Mouse (Mus musculus) T-helper 2 cell (primary cell): ENCODE measurements at regions not wholly inside any gene's neighbourhood (a gene's known extent, or its start where the extent isn't known, plus 50 kb on each side); places are given as distances from the start of the nearest gene placed in this dataset.

Source experiments
- in situ Hi-C: fragments of 300-600 bp; cut with MboI, MseI; formaldehyde crosslinking; loops from one replicate; pipeline ENCODE4 v1.15.1; 2025; ENCODE audit warnings: high pct_unique_total_duplicates

DNA sequence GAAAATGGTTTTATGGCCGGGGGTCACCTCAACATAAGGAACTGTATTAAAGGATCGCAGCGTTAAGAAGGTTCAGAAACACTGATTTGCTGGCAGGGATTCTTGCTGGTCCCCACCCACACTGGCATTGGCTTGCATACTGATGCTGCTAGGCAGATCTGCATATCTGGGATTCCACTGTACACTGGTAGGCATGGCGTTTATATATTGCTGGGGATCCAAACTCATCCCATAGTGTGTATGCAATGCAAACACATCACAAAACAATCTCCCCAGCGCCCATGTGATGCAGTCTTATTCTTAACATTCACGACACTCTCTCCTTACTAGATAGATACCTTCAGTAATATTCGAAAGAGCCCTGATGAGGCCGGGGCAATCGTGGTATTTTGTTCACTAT is 105.0 kb downstream of the Dyrk2 start:
- in situ Hi-C loops = no loop called here

DNA sequence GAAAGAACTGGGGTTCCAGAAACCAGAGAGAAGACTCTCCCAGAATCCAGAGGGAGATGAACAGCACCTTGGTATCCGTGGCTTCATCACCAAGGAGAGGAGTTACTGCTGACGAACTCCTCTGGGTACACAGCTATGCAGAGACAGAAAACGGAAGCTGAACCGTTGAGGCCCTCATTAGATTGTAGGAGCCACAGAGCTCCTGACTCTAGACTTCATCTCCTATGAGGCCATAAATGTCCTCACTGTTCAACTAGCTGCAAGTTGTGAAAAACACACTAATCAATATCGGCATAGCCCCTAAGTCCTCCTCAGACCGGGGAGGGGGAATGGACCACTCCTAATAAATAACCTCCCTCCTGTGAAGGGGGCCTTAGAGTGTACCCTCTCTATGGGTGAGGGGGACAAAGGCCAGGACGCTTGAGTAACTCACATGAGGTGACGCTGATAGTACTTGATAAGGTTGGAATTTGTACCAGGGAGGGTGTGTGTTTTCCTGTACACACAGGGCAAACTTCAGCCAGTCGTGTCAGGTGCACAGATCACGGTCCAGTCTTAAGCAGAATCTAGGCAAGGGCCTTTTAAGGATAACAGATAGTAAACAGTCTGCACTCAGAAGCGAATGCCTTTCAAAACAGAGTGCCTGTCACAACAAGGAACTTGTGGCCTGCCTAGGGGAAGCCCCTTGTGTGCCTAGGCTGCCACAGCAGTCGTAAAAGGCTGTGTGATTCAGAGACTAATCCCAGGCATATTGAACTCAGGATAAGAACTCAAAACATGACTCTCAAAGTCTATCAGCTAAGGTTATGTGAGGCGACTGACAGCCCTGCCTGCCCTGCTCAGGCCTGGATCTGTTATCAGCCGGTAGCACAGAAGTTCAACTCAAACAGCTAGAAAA is 104.2 kb downstream of the Dyrk2 start:
- in situ Hi-C loops = no loop called here

DNA sequence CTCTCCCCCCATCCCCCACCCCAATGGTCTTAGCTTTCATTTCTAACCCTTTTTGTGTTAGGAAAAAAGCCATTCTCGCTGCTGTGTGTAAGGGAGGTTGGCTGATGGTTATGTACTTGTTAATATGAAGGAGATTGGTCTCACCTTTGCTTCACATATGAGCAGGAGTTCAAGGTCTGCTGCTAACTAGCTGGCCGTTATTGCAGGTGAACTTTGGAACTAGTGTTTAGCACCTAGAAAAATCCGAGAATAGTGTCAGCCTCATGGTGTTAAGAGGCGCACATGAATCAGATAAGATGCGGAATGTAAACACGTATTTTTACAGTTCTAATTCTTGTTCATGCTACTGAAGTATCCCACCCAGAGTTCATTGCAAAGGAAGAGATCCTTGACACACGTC is 103.2 kb downstream of the Dyrk2 start:
- in situ Hi-C loops = no loop called here

DNA sequence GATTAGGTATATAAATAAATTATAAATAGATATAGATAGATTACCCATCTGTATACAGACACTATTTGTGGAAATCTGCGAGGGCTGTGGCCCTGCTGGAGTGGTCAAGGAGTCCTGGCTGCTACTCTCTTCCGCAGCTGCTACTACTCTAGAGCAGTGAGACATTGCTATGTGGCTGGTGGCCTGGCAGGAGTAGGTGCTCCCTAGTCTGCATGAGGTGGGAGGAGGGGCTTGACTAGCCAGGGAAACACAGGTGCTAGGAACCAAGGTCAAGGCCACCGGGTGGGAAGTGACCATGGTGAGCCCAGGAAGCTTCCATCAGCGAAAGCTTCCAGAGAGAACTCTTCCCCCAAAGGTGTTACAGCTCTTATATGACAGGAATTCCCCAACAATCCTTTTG is 100.3 kb downstream of the Dyrk2 start:
- in situ Hi-C loops = no loop called here

DNA sequence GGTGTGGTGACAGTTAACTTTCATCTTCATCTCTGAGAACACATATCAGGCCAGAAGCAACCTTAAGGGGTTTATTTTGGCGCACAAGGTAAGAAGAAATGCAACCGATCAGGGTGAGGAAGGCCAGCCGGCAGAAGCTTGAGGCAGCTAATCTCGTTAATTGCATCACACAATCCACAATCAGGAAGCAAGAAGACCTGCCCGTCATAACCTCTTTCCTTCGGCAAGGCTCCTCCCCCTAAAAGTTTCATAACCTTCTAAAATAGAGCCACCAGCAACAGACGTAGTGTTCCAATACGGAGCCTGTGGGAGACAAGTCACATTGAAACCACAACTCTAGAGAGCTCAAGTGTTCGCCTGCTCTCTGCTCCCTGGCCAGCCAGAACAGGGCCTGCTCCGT is 91.4 kb downstream of the Dyrk2 start:
- in situ Hi-C loops = no loop called here

DNA sequence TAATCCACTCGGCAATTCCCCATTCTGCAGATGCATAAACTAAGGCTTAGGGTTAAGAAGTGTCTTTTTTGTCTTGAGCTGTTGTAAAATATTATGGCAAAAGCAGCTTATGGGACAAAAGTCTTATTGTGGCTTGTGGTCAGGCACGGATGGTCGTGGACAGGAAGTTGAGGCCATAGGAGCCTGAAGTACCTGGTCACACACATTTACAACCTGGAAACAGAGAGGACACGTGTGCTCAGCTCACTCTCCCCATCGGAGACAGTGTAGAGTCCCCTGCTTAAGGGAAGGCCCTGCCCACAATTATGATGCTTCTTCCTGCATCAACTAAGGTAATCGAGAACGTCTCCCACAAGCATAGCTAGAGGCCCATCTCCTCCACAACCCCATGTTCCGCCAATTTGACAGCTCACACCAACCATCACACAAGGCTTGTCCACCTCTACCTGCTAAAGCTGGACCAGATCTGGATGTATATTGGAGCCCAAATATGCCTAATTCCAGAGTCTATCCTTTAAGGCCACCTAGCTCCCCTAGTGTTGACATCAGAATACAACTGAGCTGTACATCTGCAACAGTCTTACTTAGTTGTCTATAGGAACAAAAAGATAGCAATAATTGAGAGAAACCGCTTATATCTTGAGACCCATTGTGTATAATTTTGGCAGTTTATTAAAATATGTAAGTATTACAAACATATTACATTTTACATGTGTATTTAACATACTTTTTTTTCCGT is 89.0 kb downstream of the Dyrk2 start:
- in situ Hi-C loops = no loop called here

DNA sequence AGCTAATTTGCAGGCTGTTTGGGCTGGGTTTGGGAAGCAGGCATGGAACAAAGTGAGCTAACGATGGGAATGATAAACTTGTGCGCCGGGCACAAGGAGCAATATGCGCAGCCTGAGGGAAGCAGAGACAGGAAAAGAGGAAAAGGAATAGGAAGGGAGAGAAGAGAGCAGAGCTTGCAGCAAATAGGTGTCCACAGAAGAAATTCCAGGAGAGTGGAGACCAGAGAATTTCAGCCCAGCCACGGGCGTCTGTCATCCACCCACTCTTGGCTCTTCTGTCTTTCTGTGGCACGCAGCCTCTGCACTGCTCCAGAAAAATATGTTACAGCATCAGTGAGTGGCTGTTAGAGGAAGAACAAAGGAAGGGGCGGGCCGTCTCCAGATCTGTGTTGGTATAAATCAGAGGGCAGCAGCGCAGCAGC is 88.2 kb downstream of the Dyrk2 start:
- in situ Hi-C loops = no loop called here

DNA sequence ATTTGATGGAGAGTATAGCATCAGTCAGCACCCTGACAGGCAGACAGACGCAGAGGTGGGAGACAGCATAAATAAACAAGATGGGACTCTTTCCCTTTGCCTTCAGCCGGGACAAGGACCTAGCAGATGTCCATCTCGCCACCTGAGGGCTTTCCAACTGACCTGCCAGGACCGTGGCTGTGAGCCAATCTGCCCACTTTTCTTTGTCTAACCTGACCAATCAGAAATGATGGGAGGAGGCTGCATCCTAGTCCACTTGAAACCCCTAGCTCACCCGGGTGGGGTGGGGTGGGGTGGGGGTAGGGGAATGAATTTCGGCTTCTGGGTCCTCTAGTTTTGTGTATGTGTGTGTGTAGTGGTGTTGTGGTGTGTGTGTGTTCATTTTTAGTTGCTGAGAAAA is 87.4 kb downstream of the Dyrk2 start:
- in situ Hi-C loops = no loop called here

DNA sequence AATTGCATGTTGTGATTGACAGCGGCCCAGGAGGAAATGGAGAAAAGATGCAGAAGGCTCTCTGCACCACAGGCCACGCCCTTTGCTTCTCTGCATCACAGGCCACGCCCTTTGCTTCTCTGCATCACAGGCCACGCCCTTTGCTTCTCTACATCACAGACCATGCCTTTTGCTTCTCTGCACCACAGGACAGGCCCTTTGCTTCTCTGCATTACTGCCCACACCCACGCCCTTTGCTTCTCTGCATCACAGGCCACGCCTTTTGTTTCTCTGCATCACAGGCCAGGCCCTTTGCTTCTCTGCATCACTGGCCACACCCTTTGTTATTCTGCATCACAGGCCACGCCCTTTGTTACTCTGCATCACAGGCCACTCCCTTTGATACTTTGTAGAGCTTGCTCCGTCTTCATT is 82.7 kb downstream of the Dyrk2 start:
- in situ Hi-C loops = no loop called here

DNA sequence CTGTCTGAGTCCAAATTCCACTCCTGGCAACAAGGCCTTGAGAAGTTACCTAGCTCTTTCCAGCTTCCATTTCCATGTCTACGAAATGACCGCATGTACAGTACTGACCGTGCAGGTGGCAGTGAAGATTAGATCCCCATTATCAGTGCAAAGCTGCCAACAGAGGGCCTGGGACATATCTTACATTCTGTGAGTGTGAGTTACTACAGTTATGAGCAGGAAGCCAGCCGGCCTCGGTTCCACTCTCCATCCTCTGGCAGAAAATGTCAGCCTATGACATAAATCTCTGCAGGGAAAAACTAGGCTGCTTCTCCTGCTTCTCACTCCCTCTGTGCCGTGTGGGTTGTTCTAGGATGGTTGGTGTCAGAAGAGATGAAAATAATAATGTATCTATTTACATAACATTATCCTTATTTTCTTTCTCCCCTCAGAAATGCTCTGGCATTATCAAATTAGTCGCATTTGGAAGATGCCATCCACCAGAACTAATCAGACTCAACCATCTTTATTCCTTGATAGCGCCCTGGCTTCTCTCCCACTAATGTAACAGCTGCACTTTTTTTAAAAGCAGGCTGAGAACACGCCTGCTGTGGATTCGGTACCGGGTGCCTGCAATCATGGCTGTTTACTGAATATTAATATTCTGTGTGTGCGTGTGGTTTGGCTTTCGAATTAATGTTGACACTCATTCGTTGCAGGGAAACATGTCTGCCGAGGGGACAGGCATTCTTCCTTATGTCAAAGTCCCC is 77.5 kb downstream of the Dyrk2 start:
- in situ Hi-C loops = no loop called here

DNA sequence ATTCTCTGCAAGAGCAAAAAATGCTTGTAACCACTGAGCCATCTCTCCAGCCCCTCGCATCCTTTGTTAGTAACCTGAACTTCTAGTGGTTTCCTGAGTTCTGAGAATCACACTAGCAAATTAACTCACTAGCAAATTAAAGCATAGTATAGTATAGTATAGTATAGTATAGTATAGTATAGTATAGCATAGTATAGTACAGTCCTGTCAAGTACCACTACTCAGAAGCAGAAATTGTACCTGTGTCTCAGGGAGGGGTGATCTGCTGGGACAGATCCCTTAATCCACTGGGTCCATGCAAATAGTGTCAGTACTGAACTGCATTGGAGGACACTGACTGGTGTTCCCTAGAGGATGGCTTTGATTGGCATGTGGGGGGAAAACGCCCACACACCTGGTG is 76.2 kb downstream of the Dyrk2 start:
- in situ Hi-C loops = no loop called here

DNA sequence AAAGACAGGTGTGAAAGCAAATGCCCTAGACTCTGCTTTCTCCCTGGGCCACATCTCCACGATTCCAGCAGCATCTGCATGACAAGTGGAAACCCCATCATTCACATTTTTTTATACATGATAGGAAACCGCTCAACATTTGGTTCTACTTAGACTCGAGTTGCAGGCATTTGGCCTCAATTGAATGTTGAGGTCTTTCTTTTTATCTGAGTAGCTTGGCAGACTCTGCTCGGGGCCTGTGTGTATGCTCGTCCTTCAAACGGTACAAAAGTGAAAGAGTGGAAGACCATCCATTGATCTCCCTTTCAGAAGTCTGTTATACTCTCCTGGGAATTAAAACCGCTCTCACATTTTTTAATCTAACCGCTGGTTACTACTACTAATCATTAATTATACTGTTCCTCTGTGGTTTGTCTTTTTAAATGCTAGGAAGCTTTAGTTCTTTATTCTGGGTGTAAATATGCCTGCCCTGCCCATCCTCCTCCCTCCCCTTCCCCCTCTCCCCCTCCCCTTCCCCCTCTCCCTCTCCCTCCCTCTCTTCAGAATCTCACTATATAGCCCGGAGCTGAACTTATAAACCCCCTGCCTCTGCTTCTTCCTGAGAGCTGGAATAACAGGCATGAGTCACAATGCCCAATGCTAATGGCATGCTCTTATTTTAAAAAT is 75.5 kb downstream of the Dyrk2 start:
- in situ Hi-C loops = no loop called here

DNA sequence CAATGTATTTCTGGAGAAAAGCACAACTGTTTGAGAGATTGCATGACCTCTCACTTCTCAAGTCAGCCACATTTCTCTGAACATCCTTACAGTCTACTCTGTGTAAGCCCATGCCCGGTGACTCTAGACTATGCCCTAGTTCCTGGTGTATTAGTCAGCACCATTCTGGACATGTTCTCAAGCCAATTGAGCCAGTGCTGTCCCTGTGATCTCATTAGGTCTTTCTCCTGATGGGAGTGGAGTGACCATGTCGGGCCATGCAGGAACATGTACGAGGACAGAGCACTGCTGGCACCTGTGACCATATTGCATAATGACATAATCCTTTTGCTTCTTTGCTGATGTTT is 75.0 kb downstream of the Dyrk2 start:
- in situ Hi-C loops = no loop called here

DNA sequence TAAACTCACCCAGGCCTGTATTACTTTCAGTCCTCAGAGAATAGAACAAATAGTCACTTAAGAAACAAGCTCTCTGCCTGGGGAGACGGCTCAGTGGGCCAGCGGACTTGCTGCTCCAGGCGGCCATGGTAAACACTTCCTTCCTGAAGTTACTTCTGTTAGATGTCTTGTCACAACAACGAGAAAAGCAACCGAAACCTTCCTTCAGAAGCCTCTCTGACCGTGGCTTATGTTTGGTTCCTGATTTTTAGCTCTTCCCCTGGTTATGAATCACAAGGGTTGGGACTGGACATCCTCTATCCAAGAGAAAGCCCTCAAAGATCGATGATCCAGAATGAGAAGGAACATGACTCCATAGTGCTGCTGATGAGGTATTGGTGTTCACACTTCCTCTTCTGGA is 73.5 kb downstream of the Dyrk2 start:
- in situ Hi-C loops = no loop called here

DNA sequence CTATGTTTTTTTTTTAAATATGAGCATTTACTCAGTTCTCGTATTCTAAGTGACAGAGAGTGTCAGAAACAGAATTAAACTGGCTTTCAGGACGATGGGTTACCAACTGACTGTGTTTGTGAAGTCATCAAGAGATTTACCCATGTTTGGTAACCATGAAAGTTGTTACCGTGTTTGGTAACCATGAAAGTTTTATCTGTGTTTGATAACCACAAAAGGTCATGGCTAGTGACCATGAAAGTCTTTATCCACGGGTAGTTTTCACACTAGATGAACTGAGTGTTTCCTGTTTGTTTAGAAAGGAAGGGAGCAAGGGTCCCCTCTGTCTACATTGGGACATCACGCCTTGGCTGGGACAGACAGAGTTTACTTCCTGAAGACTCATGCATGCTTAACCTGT is 72.8 kb downstream of the Dyrk2 start:
- in situ Hi-C loops = no loop called here

DNA sequence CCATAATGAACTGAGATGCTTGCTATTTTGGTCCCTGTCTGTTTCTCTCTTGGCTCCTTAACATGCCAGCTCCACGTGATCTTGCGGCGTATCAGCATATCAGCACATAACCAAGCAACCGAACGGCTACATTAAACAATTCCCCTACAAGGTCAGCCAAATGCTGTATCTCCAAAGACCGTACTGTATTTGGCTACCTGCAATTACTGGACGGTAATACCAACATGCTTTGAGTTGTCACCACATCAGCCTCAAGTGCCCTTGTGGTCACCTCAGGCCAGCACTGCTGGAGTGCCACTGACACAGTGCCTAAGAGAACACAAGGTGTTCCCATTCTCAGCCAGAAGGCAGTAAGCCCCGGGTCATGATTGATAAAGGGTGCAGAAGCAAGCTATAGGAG is 70.2 kb downstream of the Dyrk2 start:
- in situ Hi-C loops = no loop called here

DNA sequence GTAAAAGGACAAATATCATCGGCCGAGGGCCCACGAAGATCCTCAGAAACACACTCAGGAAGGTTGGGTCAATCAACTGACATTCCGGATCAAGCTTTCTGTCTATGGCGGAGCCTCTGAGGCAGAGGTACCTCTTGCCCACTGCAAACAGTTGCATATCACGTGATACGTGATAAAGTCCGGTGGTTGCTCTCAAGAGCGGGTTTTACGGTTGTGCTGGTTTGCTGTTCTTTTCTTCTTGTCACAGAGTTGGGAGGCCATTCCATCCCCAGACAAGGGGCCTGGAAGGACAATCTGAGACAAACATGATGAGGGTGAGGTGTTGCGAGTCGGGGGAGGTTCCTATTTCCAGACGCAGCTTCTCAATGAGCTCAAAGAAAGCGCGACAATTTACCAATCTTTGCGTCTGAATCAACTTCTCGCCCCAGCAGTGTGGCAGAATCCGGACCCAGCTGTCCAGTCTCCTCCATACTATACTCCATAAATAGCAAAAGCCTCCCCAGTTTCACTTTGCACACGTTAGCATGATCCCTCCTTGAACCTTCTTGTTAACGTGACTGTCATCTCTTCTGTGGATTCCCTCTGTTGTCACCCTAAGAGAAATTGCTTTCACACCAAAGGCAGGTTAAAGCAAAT is 66.0 kb downstream of the Dyrk2 start:
- in situ Hi-C loops = no loop called here

DNA sequence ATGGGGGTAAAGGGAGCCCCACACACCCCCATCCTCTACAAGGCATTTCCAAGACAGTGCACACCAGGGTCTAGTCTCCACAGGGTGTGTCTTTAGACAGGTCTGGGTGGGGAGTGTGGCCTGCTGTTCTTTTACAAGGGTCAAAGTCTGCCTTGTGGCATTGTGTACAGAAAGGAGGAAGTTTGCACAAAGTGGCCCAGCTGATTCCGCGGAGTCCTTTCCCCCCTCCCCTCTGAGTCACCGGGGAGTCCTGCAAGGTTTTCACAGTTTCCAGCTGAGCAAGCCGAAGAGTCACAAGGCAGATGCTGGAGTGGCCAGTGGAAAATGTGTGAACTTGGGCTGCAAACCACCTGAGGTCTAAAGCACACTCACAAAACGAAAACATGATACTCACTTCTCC is 65.4 kb downstream of the Dyrk2 start:
- in situ Hi-C loops = no loop called here
